Mouse (Mus musculus): Measurements from ENCODE around the gene Cntnap2. TPM values are rescaled to one million over a fixed set of nuclear protein-coding genes. Genes with fewer than 3 reads are reported as not detected.

The Cntnap2 gene
- total RNA-seq, 2 experiments from 2014 or later, result 122 to 124 TPM

- peak; percentile 64 to 66 for DNase-seq (ENCODE audit: low spot score in 2 of 2)
Observed at GRCm38 (mm10) chr6:45323505-45323904, 264.3 kb downstream of the Cntnap2 start.

- no peak for DNase-seq (ENCODE audit: low spot score in 2 of 2)
Observed at GRCm38 (mm10) chr6:45327952-45328485, 268.9 kb downstream of the Cntnap2 start.

- no peak for DNase-seq (ENCODE audit: low spot score in 2 of 2)
Observed at GRCm38 (mm10) chr6:45345396-45345795, 286.2 kb downstream of the Cntnap2 start.

- no peak for DNase-seq (ENCODE audit: low spot score in 2 of 2)
Observed at GRCm38 (mm10) chr6:45345953-45346352, 286.8 kb downstream of the Cntnap2 start.

GRCm38 (mm10) chr6:45366442-45366841 is 307.3 kb downstream of the Cntnap2 start:
- DNase-seq (ENCODE audit: low spot score in 2 of 2), result no peak

GRCm38 (mm10) chr6:45381126-45381525 is 322.0 kb downstream of the Cntnap2 start:
- DNase-seq (ENCODE audit: low spot score in 2 of 2), result no peak

GRCm38 (mm10) chr6:45389034-45389433 is 329.9 kb downstream of the Cntnap2 start:
- DNase-seq (ENCODE audit: low spot score in 2 of 2), result no peak

- DNase-seq (ENCODE audit: low spot score in 2 of 2), result no peak
Observed at GRCm38 (mm10) chr6:45413629-45414028, 354.5 kb downstream of the Cntnap2 start.

GRCm38 (mm10) chr6:45455424-45455823 is 396.3 kb downstream of the Cntnap2 start:
- DNase-seq (ENCODE audit: low spot score in 2 of 2), result no peak

GRCm38 (mm10) chr6:45518221-45518620 is 459.1 kb downstream of the Cntnap2 start:
- DNase-seq (ENCODE audit: low spot score in 2 of 2), result no peak

- no peak for DNase-seq (ENCODE audit: low spot score in 2 of 2)
Observed at GRCm38 (mm10) chr6:45536999-45537398, 477.8 kb downstream of the Cntnap2 start.

- DNase-seq (ENCODE audit: low spot score in 2 of 2), result no peak
Observed at GRCm38 (mm10) chr6:45544319-45544875, 485.2 kb downstream of the Cntnap2 start.

- no peak for DNase-seq (ENCODE audit: low spot score in 2 of 2)
Observed at GRCm38 (mm10) chr6:45559724-45560123, 500.6 kb downstream of the Cntnap2 start.

- DNase-seq (ENCODE audit: low spot score in 2 of 2), result peak; percentile 27 to 30
Observed at GRCm38 (mm10) chr6:45584467-45585094, 525.4 kb downstream of the Cntnap2 start.

GRCm38 (mm10) chr6:45589084-45589483 is 529.9 kb downstream of the Cntnap2 start:
- DNase-seq (ENCODE audit: low spot score in 2 of 2), result no peak

- no peak for DNase-seq (ENCODE audit: low spot score in 2 of 2)
Observed at GRCm38 (mm10) chr6:45647017-45647416, 587.9 kb downstream of the Cntnap2 start.

GRCm38 (mm10) chr6:45648419-45648818 is 589.3 kb downstream of the Cntnap2 start:
- no peak for DNase-seq (ENCODE audit: low spot score in 2 of 2)

- DNase-seq (ENCODE audit: low spot score in 2 of 2), result no peak
Observed at GRCm38 (mm10) chr6:45700287-45700686, 641.1 kb downstream of the Cntnap2 start.

- DNase-seq (ENCODE audit: low spot score in 2 of 2), result no peak
Observed at GRCm38 (mm10) chr6:45791612-45792011, 732.5 kb downstream of the Cntnap2 start.

GRCm38 (mm10) chr6:45841626-45842341 is 782.6 kb downstream of the Cntnap2 start:
- no peak for DNase-seq (ENCODE audit: low spot score in 2 of 2)

GRCm38 (mm10) chr6:45843736-45844135 is 784.6 kb downstream of the Cntnap2 start:
- no peak for DNase-seq (ENCODE audit: low spot score in 2 of 2)

- DNase-seq (ENCODE audit: low spot score in 2 of 2), result no peak
Observed at GRCm38 (mm10) chr6:45871409-45871992, 812.3 kb downstream of the Cntnap2 start.

Data from layer of hippocampus, postnatal 10 days (tissue).